Mouse (Mus musculus) E14TG2a.4 (cell line): ENCODE measurements around the gene Per1.

Experiments used
- CTCF ChIP-seq: conservative IDR thresholded peaks from 2 replicates; pipeline ENCODE4 v1.5.1; 2014; ENCODE audit warnings: low read length
- NANOG ChIP-seq: IDR thresholded peaks from 2 replicates; pipeline ENCODE4 v1.6.1; 2014; ENCODE audit warnings: borderline replicate concordance, low read length, mixed read lengths
- POU5F1 ChIP-seq: IDR thresholded peaks from 2 replicates; pipeline ENCODE4 v1.6.1; 2014; ENCODE audit warnings: low read length, borderline replicate concordance

DNA sequence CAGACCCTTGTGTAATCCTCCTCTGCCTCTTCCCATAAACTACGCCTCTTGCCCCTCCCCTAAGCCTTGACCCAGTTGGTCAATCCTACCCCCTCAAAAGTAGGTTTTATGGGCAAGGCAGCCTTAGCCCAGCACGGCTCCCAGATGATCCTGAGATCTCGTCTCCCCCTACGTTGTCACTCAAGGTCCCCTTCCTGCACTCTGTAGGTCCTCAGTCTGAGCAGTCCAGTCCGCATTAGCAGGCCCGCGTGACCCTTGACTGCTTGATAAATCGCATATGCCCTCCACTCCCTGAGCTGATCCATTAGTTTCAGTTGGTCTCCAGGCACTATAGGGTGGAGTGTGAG, 39.6 kb downstream of the Per1 start:
- no peak for TF ChIP-seq CTCF
- TF ChIP-seq NANOG, result no peak
- TF ChIP-seq POU5F1, result no peak
